Mouse (Mus musculus): ENCODE measurements around the gene Hapln3.

Hapln3 gene

GRCm38 (mm10) chr7:79079212-79079611, 51.6 kb downstream of the Hapln3 start:
- no peak for DNase-seq (ENCODE audit: inconsistent ontology term)

- DNase-seq (ENCODE audit: inconsistent ontology term), result no peak
Measured at GRCm38 (mm10) chr7:79068231-79068630, 62.6 kb downstream of the Hapln3 start.

- no peak for DNase-seq (ENCODE audit: inconsistent ontology term)
Measured at GRCm38 (mm10) chr7:79067466-79067865, 63.4 kb downstream of the Hapln3 start.
